Mouse (Mus musculus): ENCODE measurements around the gene Tmem141. TPM values are rescaled to one million over a fixed set of nuclear protein-coding genes. Genes with fewer than 3 reads are reported as not detected.

The Tmem141 gene
- polyA plus RNA-seq, 2 experiments = 26.8 to 30.3 TPM

DNA sequence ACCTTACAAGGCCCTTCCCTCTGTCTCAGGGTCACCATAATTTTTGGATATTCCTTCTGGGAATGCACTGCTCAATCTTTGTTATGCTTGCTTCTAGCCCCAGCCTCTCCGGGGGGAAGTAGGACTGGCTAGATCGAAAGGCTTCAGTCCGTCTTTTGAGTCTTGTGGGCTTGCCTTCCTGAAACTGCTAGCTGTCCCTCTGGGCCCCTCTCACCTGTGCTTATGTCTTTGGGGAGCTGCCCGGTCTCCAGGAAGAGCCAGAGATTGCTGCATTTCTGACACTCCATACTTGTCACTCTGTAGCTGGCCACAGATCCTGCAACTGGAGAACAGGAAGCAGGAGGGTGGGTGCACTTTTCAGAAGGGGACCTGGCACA, 965 bp downstream of the Tmem141 start:
- 83% methylated on average over 4 of the region's 4 CpGs for WGBS
- H3K9ac ChIP-seq (ENCODE audit: low read depth, low read length, severe bottlenecking) = peak overlapping the region; percentile 8; the same call in 1 of the 2 replicates
- H3K27ac ChIP-seq (replicated peaks; ENCODE audit: low read depth, low read length) = no peak overlapping the region

DNA sequence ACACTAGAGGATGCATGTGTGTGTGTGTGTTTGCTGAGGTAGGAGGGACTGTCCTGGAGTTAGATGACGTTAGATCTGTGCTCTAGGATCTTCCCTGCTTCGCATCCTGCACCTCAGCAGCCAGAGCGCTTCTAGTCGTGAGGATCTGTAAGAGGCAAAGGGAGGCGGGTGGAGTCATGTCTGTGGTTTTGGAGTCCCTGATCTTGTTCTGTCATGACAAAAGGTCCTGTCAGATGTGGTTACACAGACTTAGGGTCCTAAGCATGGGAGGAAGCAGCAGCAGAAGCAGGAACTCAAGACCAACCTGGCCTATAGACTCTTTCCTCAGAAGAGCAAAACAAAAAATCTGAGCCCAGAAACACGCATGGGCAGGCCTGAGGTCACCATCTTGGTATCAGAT, 1.4 kb downstream of the Tmem141 start:
- WGBS = 81% methylated on average over 6 of the region's 6 CpGs
- no peak for TF ChIP-seq POLR2A (IDR thresholded peaks at IDR 0.05; ENCODE audit: borderline replicate concordance, extremely low read depth, insufficient read depth, insufficient read length)
- Histone ChIP-seq H3K27me3 (ENCODE audit: control insufficient read depth, insufficient read depth, low read length) (peaks cover 23% of the 10 kb centered on the region), H3K9me3 (ENCODE audit: control insufficient read depth, low read length) (no peaks in the 10 kb centered on the region), H3K9ac (ENCODE audit: low read depth, low read length, severe bottlenecking) (peak overlapping the region; percentile 8; the same call in 1 of the 2 replicates), H3K4me2 (replicated peaks; ENCODE audit: low read depth, low read length, severe bottlenecking) (no peak overlapping the region), H3K36me3 (ENCODE audit: control insufficient read depth, insufficient read depth, low read length) (no peaks in the 10 kb centered on the region), H3K4me3 (replicated peaks; ENCODE audit: low read length) (no peak overlapping the region), H3K27ac (replicated peaks; ENCODE audit: low read depth, low read length) (no peak overlapping the region), H3K4me1 (ENCODE audit: control insufficient read depth, insufficient read depth, low read length) (peaks cover 3% of the 10 kb centered on the region; the same call in 1 of the 2 replicates)
- no peak for ATAC-seq (ENCODE audit: low FRiP score, low read depth)
- DNase-seq (ENCODE audit: low spot score) = no peak

More for the DNA sequence above, 965 bp downstream of the Tmem141 start:
- Histone ChIP-seq H3K27me3 (ENCODE audit: control insufficient read depth, insufficient read depth, low read length) (peaks cover 19% of the 10 kb centered on the region), H3K4me1 (ENCODE audit: control insufficient read depth, insufficient read depth, low read length) (peaks cover 3% of the 10 kb centered on the region; the same call in 1 of the 2 replicates), H3K4me3 (replicated peaks; ENCODE audit: low read length) (no peak overlapping the region), H3K9me3 (ENCODE audit: control insufficient read depth, low read length) (no peaks in the 10 kb centered on the region), H3K36me3 (ENCODE audit: control insufficient read depth, insufficient read depth, low read length) (no peaks in the 10 kb centered on the region), H3K4me2 (replicated peaks; ENCODE audit: low read depth, low read length, severe bottlenecking) (peak overlapping the region; percentile 69; the same call in 1 of the 2 replicates)
- ATAC-seq (ENCODE audit: low FRiP score, low read depth) (no peak), DNase-seq (ENCODE audit: low spot score) (no peak)
- TF ChIP-seq POLR2A (IDR thresholded peaks at IDR 0.05; ENCODE audit: borderline replicate concordance, extremely low read depth, insufficient read depth, insufficient read length) = no peak

DNA sequence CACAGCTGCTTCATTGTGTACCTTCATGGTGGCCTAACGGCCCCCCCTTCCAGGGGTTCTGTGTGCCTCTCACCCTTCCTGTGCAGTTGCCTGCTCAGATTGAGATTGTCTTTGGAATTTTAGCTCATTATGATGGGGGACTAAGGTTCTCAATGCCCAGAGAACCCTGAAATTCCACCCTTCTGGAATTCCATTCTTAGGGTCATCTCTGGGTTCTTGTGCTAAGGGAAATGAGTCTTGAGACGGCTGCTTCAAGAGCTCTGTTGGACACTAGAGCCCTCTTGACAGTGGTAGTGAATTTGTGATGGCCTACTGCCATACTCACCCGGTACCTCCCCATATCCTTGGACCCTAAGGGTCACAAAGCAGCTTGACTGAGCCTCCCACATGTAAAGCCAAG, 4.2 kb downstream of the Tmem141 start, which contains the start of gene Ccdc183:
Ccdc183 (minus strand) TSS at position 101 of the 400 bp plus-strand sequence.
- H3K9ac ChIP-seq (ENCODE audit: low read depth, low read length, severe bottlenecking) = 0 out of 2 replicates have a peak within 1 kb of the TSS, but pooled peaks have one; percentile 34
- no peak for DNase-seq (ENCODE audit: low spot score)
- H3K27me3 ChIP-seq (ENCODE audit: control insufficient read depth, insufficient read depth, low read length) = peaks cover 34% of the 10 kb centered on the region
- no peak within 1 kb of the TSS for H3K4me2 ChIP-seq (replicated peaks; ENCODE audit: low read depth, low read length, severe bottlenecking)
- no peak within 1 kb of the TSS for H3K27ac ChIP-seq (replicated peaks; ENCODE audit: low read depth, low read length)
- H3K4me3 ChIP-seq (replicated peaks; ENCODE audit: low read length) = peak within 1 kb of the TSS; percentile 8; the same call in 1 of the 2 replicates
- WGBS = 81% methylated on average over 3 of the region's 3 CpGs
- peaks cover 3% of the 10 kb centered on the region; the same call in 1 of the 2 replicates for H3K4me1 ChIP-seq (ENCODE audit: control insufficient read depth, insufficient read depth, low read length)
- no peaks in the 10 kb centered on the region for H3K9me3 ChIP-seq (ENCODE audit: control insufficient read depth, low read length)
- no peak for TF ChIP-seq POLR2A (IDR thresholded peaks at IDR 0.05; ENCODE audit: borderline replicate concordance, extremely low read depth, insufficient read depth, insufficient read length)
- ATAC-seq (ENCODE audit: low FRiP score, low read depth) = no peak
- H3K36me3 ChIP-seq (ENCODE audit: control insufficient read depth, insufficient read depth, low read length) = no peaks in the 10 kb centered on the region

DNA sequence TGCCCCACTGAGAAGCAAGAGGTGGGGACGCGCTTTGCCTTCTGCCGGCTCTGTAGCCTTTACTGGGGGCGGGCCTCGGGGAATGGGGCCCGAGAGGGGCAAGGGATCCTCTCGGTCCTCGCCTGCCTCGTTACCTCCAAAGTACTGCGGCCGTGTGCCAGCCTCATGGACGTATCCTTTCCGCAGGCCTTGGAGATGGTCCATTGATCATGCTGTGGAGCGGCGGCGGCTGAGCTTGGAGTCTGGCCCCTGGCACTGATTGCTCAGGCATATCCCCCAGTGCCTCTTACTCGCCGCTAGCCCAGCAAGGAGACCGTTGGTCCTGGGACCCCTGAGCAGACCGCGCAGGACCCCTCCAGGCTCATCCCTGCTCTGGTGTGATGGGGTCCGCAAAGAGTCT, 5.4 kb downstream of the Tmem141 start:
- 12% methylated on average over 22 of the region's 22 CpGs for WGBS
- ATAC-seq (ENCODE audit: low FRiP score, low read depth) (no peak), DNase-seq (ENCODE audit: low spot score) (no peak)
- Histone ChIP-seq H3K9me3 (ENCODE audit: control insufficient read depth, low read length) (no peaks in the 10 kb centered on the region), H3K36me3 (ENCODE audit: control insufficient read depth, insufficient read depth, low read length) (no peaks in the 10 kb centered on the region), H3K27ac (replicated peaks; ENCODE audit: low read depth, low read length) (no peak overlapping the region), H3K4me1 (ENCODE audit: control insufficient read depth, insufficient read depth, low read length) (peaks cover 3% of the 10 kb centered on the region; the same call in 1 of the 2 replicates), H3K9ac (ENCODE audit: low read depth, low read length, severe bottlenecking) (peak overlapping the region; percentile 34; the same call in 1 of the 2 replicates), H3K4me3 (replicated peaks; ENCODE audit: low read length) (peak overlapping the region; percentile 8; the same call in 1 of the 2 replicates), H3K27me3 (ENCODE audit: control insufficient read depth, insufficient read depth, low read length) (peaks cover 34% of the 10 kb centered on the region), H3K4me2 (replicated peaks; ENCODE audit: low read depth, low read length, severe bottlenecking) (peak overlapping the region; percentile 26; the same call in 1 of the 2 replicates)
- TF ChIP-seq POLR2A (IDR thresholded peaks at IDR 0.05; ENCODE audit: borderline replicate concordance, extremely low read depth, insufficient read depth, insufficient read length) = no peak

DNA sequence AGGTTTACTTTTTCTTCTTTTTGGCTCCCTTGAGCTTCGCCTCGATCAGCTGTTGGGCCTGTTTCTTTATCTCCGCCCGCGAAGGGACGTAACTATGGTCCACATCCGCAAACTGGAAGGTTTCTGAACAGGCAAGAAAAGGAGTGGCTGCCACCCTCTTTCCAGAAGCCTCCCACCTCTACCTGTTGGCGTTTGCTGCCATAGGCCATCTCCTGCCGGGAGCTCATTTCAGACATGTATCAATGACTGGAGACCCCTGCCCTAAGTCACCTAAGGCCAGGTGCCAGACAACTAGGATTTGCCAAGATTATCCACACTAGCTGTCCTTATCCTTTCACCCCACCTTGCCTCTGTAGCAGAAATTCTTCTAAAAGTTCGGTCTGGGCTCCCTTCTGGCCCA, 13.1 kb downstream of the Tmem141 start:
- no peaks in the 10 kb centered on the region for H3K27me3 ChIP-seq (ENCODE audit: control insufficient read depth, insufficient read depth, low read length)
- peak overlapping the region; percentile 100 for H3K4me3 ChIP-seq (replicated peaks; ENCODE audit: low read length)
- H3K4me2 ChIP-seq (replicated peaks; ENCODE audit: low read depth, low read length, severe bottlenecking) = peak overlapping the region; percentile 65
- 58% methylated on average over 10 of the region's 10 CpGs for WGBS
- H3K9me3 ChIP-seq (ENCODE audit: control insufficient read depth, low read length) = no peaks in the 10 kb centered on the region
- no peak for TF ChIP-seq POLR2A (IDR thresholded peaks at IDR 0.05; ENCODE audit: borderline replicate concordance, extremely low read depth, insufficient read depth, insufficient read length)
- H3K9ac ChIP-seq (ENCODE audit: low read depth, low read length, severe bottlenecking) = peak overlapping the region; percentile 97
- H3K4me1 ChIP-seq (ENCODE audit: control insufficient read depth, insufficient read depth, low read length) = peaks cover 15% of the 10 kb centered on the region
- DNase-seq (ENCODE audit: low spot score) (no peak), ATAC-seq (ENCODE audit: low FRiP score, low read depth) (peak; percentile 8; the same call in 1 of the 2 replicates)
- H3K36me3 ChIP-seq (ENCODE audit: control insufficient read depth, insufficient read depth, low read length) = 0 out of 2 replicates have a peak, but pooled peaks cover 5% of the 10 kb centered on the region
- peak overlapping the region; percentile 95 for H3K27ac ChIP-seq (replicated peaks; ENCODE audit: low read depth, low read length)
